Comparison of ENCODE assay signal across 13 mouse cellular contexts in genomic region chr11:59385123-59385522, GRCm38 (mm10). TPM values are rescaled to one million over a fixed set of nuclear protein-coding genes. Genes with fewer than 3 reads are reported as not detected.
DNase-seq lines count a peak whose midpoint lies in the region; ATAC-seq lines count a peak whose summit lies in the region.
"Had no signal": no experiment of that assay in that cellular context is flagged by ENCODE, and none has a peak within 500 bp of the region (broad histone marks: within the 10 kb centered on the region; RNA-seq: fewer than 3 reads in every experiment).

No protein-coding gene starts in this region.

- 0 out of 2 replicates have a peak overlapping the region, but pooled peaks have one; percentile 23 for H3K27ac ChIP-seq in lung, embryonic 16.5 days (ENCODE audit: low read length)
- H3K27ac ChIP-seq in embryonic facial prominence, embryonic 15.5 days (replicated peaks) = 0 out of 2 replicates have a peak overlapping the region, but pooled peaks have one; percentile 39
- H3K27ac ChIP-seq in neural tube, embryonic 11.5 days (ENCODE audit: low read depth, low read length) = no peak overlapping the region

- peak; percentile 21 for DNase-seq in gastrocnemius, postnatal 10 days
- DNase-seq in gastrocnemius, postnatal 25 days = no peak
- DNase-seq in lung, postnatal 36 days = no peak
- DNase-seq in neural tube, embryonic 11.5 days (ENCODE audit: low spot score) = peak; percentile 33
- no peak for DNase-seq in MN1 (ENCODE audit: low spot score)
- DNase-seq in adrenal gland, postnatal 10 days = no peak
- DNase-seq: adrenal gland, postnatal 25 days; left cerebral cortex, postnatal 4 days; right cerebral cortex, postnatal 4 days had no signal

- H3K9me3 ChIP-seq in lung, embryonic 16.5 days (ENCODE audit: control insufficient read depth, low read length) = no peaks in the 10 kb centered on the region
- no peaks in the 10 kb centered on the region for H3K9me3 ChIP-seq in embryonic facial prominence, embryonic 15.5 days (replicated peaks)
- H3K9me3 ChIP-seq in neural tube, embryonic 11.5 days (ENCODE audit: control insufficient read depth, low read length) = no peaks in the 10 kb centered on the region

- no peaks in the 10 kb centered on the region for H3K27me3 ChIP-seq in lung, embryonic 16.5 days (ENCODE audit: control insufficient read depth, insufficient read depth, low read depth, low read length)
- no peaks in the 10 kb centered on the region for H3K27me3 ChIP-seq in embryonic facial prominence, embryonic 15.5 days
- H3K27me3 ChIP-seq in neural tube, embryonic 11.5 days (ENCODE audit: control insufficient read depth, insufficient read depth, low read length) = no peaks in the 10 kb centered on the region

- 0 out of 2 replicates have a peak overlapping the region, but pooled peaks have one; percentile 13 for H3K9ac ChIP-seq in lung, embryonic 16.5 days (ENCODE audit: low read length)
- H3K9ac ChIP-seq in embryonic facial prominence, embryonic 15.5 days = no peak overlapping the region
- no peak overlapping the region for H3K9ac ChIP-seq in neural tube, embryonic 11.5 days (ENCODE audit: low read length)

- H3K36me3 ChIP-seq in lung, embryonic 16.5 days (ENCODE audit: control insufficient read depth, insufficient read depth, low read length) = no peaks in the 10 kb centered on the region
- no peaks in the 10 kb centered on the region for H3K36me3 ChIP-seq in embryonic facial prominence, embryonic 15.5 days
- H3K36me3 ChIP-seq in neural tube, embryonic 11.5 days (ENCODE audit: control insufficient read depth, insufficient read depth, low read length) = no peaks in the 10 kb centered on the region

- no peak overlapping the region for H3K4me3 ChIP-seq in lung, embryonic 16.5 days (ENCODE audit: low read length)
- no peak overlapping the region for H3K4me3 ChIP-seq in embryonic facial prominence, embryonic 15.5 days (replicated peaks)
- H3K4me3 ChIP-seq in neural tube, embryonic 11.5 days (ENCODE audit: low read depth, low read length) = no peak overlapping the region

- peaks cover 14% of the 10 kb centered on the region for H3K4me1 ChIP-seq in lung, embryonic 16.5 days (replicated peaks; ENCODE audit: control insufficient read depth, insufficient read depth, low read length)
- peaks cover 21% of the 10 kb centered on the region for H3K4me1 ChIP-seq in embryonic facial prominence, embryonic 15.5 days
- peaks cover 15% of the 10 kb centered on the region for H3K4me1 ChIP-seq in neural tube, embryonic 11.5 days (ENCODE audit: control insufficient read depth, insufficient read depth, low read length)

- peak; percentile 85 for ATAC-seq in lung, embryonic 16.5 days (ENCODE audit: low read depth)
- ATAC-seq in embryonic facial prominence, embryonic 15.5 days (ENCODE audit: insufficient number of reproducible peaks, low FRiP score, low TSS enrichment, low read depth) = peak; percentile 75; the same call in 1 of the 2 replicates
- ATAC-seq in neural tube, embryonic 11.5 days (ENCODE audit: insufficient read depth, low FRiP score, low TSS enrichment) = no peak

- 9% methylated on average over 8 of the region's 8 CpGs for WGBS in lung, embryonic 16.5 days
- WGBS in embryonic facial prominence, embryonic 15.5 days = 12% methylated on average over 8 of the region's 8 CpGs
- 8% methylated on average over 8 of the region's 8 CpGs for WGBS in neural tube, embryonic 11.5 days

- H3K4me2 ChIP-seq in lung, embryonic 16.5 days (ENCODE audit: low read depth, low read length) = no peak overlapping the region
- no peak overlapping the region for H3K4me2 ChIP-seq in embryonic facial prominence, embryonic 15.5 days (replicated peaks)
- H3K4me2 ChIP-seq in neural tube, embryonic 11.5 days (ENCODE audit: low read depth) = no peak overlapping the region

RNA-seq across cellular contexts. Expression of gene Prss38, which starts 9.7 kb away (rescaled TPM):
- not detected for total RNA-seq in gastrocnemius, postnatal 10 days (2021)
- total RNA-seq in gastrocnemius, postnatal 25 days (2021) = not detected
- not detected in 2 replicates for polyA plus RNA-seq in lung, embryonic 16.5 days (2015; fragmentation: Nextera tagmentation; extraction: Ambion mirVana)
- polyA plus RNA-seq in embryonic facial prominence, embryonic 15.5 days (2015; fragmentation: Nextera tagmentation; extraction: Ambion mirVana) = not detected in 2 replicates
- not detected in 2 replicates for polyA plus RNA-seq in neural tube, embryonic 11.5 days (2014; fragmentation: Nextera tagmentation; extraction: Ambion mirVana)
- not detected for total RNA-seq in adrenal gland, postnatal 10 days (2021)
- total RNA-seq: adrenal gland, postnatal 25 days; common myeloid progenitor, adult 5-6 weeks; heart, postnatal 14 days; left cerebral cortex, postnatal 4 days had no signal

Comparison
In these comparisons a context has a peak if more than half of its experiments do, and no peak if none do; other contexts are left out.
1. DNase-seq: peak in gastrocnemius, postnatal 10 days (single experiment) and neural tube, embryonic 11.5 days (single experiment); none in gastrocnemius, postnatal 25 days (single experiment), lung, postnatal 36 days (single experiment), MN1 (single experiment) and adrenal gland, postnatal 10 days (single experiment).